Mouse (Mus musculus) small intestine, adult 2 months (tissue): ENCODE measurements at regions not wholly inside any gene's neighbourhood (a gene's known extent, or its start where the extent isn't known, plus 50 kb on each side); places are given as distances from the start of the nearest gene placed in this dataset.

ENCODE experiments used
- H3K27ac ChIP-seq: fragments of 200-500 bp; 2 replicates; pipeline ENCODE4 v1.5.1; 2012; ENCODE audit warnings: low read depth, low read length, control low read depth, inconsistent platforms; ENCODE audit not compliant: insufficient read depth
- H3K27me3 ChIP-seq: fragments of 200-500 bp; 2 replicates; pipeline ENCODE4 v1.6.1; 2012; ENCODE audit warnings: mild to moderate bottlenecking, moderate library complexity, low read length, inconsistent platforms; ENCODE audit not compliant: control insufficient read depth, insufficient read depth
- H3K36me3 ChIP-seq: fragments of 200-500 bp; 2 replicates; pipeline ENCODE4 v1.6.1; 2012; ENCODE audit warnings: mild to moderate bottlenecking, low read length, control low read depth, inconsistent platforms; ENCODE audit not compliant: control insufficient read depth, insufficient read depth
- H3K4me1 ChIP-seq: fragments of 200-500 bp; 2 replicates; pipeline ENCODE4 v1.6.1; 2012; ENCODE audit warnings: low read length, inconsistent platforms, mixed read lengths; ENCODE audit not compliant: control insufficient read depth, insufficient read depth, insufficient read length
- H3K4me3 ChIP-seq: fragments of 200-500 bp; 2 replicates; pipeline ENCODE4 v1.5.1; 2012; ENCODE audit warnings: low read depth, mild to moderate bottlenecking, control low read depth, inconsistent platforms, low read length, moderate library complexity
- CTCF ChIP-seq: fragments of 200-500 bp; IDR thresholded peaks from 2 replicates; pipeline ENCODE4 v1.5.1; 2012; ENCODE audit warnings: low read depth, mild to moderate bottlenecking, control low read depth, inconsistent platforms, low read length, moderate library complexity, mixed read lengths; ENCODE audit not compliant: insufficient replicate concordance, insufficient read length; ENCODE audit errors: extremely low read depth
- POLR2A ChIP-seq: fragments of 200-500 bp; IDR thresholded peaks from 2 replicates; pipeline ENCODE4 v1.6.1; 2012; ENCODE audit warnings: low read depth, mild to moderate bottlenecking, control low read depth, inconsistent platforms, low read length, moderate library complexity
- WGBS: fragments of 180-500 bp; shearing (Covaris S2); methylation state at CpG from one replicate; pipeline ENCODE4 v1.1.7; 2018; 5-methylcytosine and 5-hydroxymethylcytosine counted together

- TF ChIP-seq CTCF (no peak), POLR2A (no peak)
- Histone ChIP-seq H3K27ac (no peak overlapping the region), H3K4me1 (no peaks in the 10 kb centered on the region), H3K36me3 (no peaks in the 10 kb centered on the region), H3K4me3 (no peak overlapping the region), H3K27me3 (no peaks in the 10 kb centered on the region)
- WGBS: 4% methylated on average over 1 of the region's 1 CpGs
Observed at GRCm38 (mm10) chr15:5740658-5741057, 496.7 kb upstream of the Ptger4 start.

GRCm38 (mm10) chr15:5743893-5744292 lies 499.9 kb upstream of the Ptger4 start:
- WGBS: 92% methylated on average over 5 of the region's 5 CpGs
- TF ChIP-seq CTCF (no peak), POLR2A (no peak)
- Histone ChIP-seq H3K36me3 (no peaks in the 10 kb centered on the region), H3K4me1 (no peaks in the 10 kb centered on the region), H3K27ac (no peak overlapping the region), H3K4me3 (no peak overlapping the region), H3K27me3 (no peaks in the 10 kb centered on the region)

DNA sequence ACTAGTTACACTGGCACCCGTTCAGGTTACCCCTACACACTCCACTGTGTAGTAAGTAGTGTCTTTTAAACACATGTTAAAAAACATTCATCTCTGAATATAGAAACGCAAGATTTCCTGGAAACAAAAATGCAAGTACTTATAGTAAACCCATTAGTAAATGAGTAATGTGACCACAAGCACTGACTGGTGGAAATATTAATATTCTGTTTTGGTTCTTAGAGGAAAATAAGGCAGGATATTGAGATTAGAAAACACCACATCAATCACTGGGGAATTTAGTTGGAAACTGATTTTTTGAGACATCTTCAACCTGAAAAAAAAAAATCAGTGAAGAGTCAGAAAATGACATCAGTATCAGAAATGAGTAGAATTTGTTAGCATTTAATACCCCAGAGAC lies 514.7 kb upstream of the Ptger4 start:
- Histone ChIP-seq H3K4me1 (no peaks in the 10 kb centered on the region), H3K4me3 (no peak overlapping the region), H3K27me3 (no peaks in the 10 kb centered on the region), H3K27ac (no peak overlapping the region), H3K36me3 (no peaks in the 10 kb centered on the region)
- TF ChIP-seq CTCF (no peak), POLR2A (no peak)
- WGBS: 69% methylated on average over 2 of the region's 2 CpGs

- 84% methylated on average over 4 of the region's 4 CpGs for WGBS
- no peaks in the 10 kb centered on the region for H3K4me1 ChIP-seq
- no peak overlapping the region for H3K4me3 ChIP-seq
- no peak overlapping the region for H3K27ac ChIP-seq
- H3K36me3 ChIP-seq: no peaks in the 10 kb centered on the region
- H3K27me3 ChIP-seq: no peaks in the 10 kb centered on the region
- TF ChIP-seq POLR2A (no peak), CTCF (no peak)
Observed at GRCm38 (mm10) chr15:5762216-5762615, 518.2 kb upstream of the Ptger4 start.

GRCm38 (mm10) chr15:5777074-5777473 lies 522.5 kb upstream of the Dab2 start:
- WGBS: 71% methylated on average over 4 of the region's 4 CpGs
- Histone ChIP-seq H3K27ac (no peak overlapping the region), H3K4me1 (no peaks in the 10 kb centered on the region), H3K27me3 (no peaks in the 10 kb centered on the region), H3K4me3 (no peak overlapping the region), H3K36me3 (no peaks in the 10 kb centered on the region)
- TF ChIP-seq CTCF (no peak), POLR2A (no peak)

DNA sequence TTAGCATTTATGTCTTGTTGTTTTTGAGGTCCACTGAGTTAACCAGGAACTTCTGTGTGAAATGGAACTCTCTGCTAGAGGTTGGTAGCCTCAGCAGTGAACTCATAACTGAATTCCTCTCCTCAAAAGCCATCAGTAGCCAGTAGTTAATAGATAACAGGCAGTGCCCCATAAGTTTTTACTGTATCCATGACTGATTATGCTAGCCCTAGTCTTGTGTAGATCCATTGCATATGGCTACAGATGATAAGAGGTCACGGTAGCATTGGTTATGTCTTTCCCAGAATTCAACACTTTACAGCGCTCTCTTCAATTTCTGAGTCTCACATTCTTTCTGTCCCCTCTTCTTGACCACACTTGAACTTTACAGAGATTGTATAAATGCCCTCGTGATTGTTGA lies 499.7 kb upstream of the Dab2 start:
- H3K27ac ChIP-seq: no peak overlapping the region
- no peaks in the 10 kb centered on the region for H3K4me1 ChIP-seq
- TF ChIP-seq POLR2A (no peak), CTCF (no peak)
- no peak overlapping the region for H3K4me3 ChIP-seq
- no peaks in the 10 kb centered on the region for H3K36me3 ChIP-seq
- WGBS: 92% methylated on average over 3 of the region's 3 CpGs
- no peaks in the 10 kb centered on the region for H3K27me3 ChIP-seq

DNA sequence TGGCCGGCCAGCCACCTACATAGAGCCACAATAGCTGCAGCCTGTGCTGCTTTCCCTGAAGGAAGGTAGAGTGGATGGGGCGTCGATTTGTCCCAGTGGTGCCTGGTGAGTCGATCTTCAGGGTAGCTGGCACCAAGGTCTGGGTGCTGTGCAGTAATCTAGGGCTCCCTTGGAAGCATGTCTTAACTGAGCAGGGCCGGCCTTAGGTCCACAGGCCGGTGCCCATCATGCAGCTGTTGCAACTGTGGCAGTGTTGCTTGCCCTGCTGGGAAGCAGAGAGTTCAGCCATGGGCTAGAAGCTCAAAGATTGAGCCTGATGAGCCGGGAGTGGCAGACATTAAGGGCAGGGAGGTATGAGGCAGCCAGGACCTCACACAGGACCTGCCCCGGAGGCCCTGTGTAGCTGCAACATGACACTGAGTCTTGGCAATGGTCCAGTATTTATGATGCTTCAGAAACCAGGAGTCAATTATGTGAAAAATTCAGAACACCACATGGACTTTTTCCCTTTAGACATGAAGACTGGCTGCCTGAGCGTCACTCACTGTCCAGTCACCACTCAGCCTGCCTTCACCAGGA lies 488.3 kb upstream of the Dab2 start:
- TF ChIP-seq POLR2A: no peak
- TF ChIP-seq CTCF: no peak
- Histone ChIP-seq H3K4me1 (no peaks in the 10 kb centered on the region), H3K27ac (no peak overlapping the region), H3K4me3 (no peak overlapping the region), H3K36me3 (no peaks in the 10 kb centered on the region), H3K27me3 (no peaks in the 10 kb centered on the region)
- WGBS: 57% methylated on average over 9 of the region's 9 CpGs

- WGBS: 96% methylated on average over 1 of the region's 1 CpGs
- Histone ChIP-seq H3K4me1 (no peaks in the 10 kb centered on the region), H3K27ac (no peak overlapping the region), H3K4me3 (no peak overlapping the region), H3K36me3 (no peaks in the 10 kb centered on the region), H3K27me3 (no peaks in the 10 kb centered on the region)
- TF ChIP-seq POLR2A (no peak), CTCF (no peak)
Observed at GRCm38 (mm10) chr15:5811958-5812357, 487.6 kb upstream of the Dab2 start.
